Mouse (Mus musculus) ES-Bruce4 (cell line): ENCODE data around the gene Pgap3.
A peak's percentile ranks its signal among the peaks of the same experiment; 100 is the strongest.

ENCODE experiments used
- CTCF ChIP-seq: IDR thresholded peaks from one replicate; pipeline ENCODE4 v1.8.1; 2011; ENCODE audit warnings: low read depth, low read length
- POLR2A ChIP-seq: IDR thresholded peaks from one replicate; pipeline ENCODE4 v1.8.1; 2011; ENCODE audit warnings: low read length; ENCODE audit not compliant: insufficient read depth

DNA sequence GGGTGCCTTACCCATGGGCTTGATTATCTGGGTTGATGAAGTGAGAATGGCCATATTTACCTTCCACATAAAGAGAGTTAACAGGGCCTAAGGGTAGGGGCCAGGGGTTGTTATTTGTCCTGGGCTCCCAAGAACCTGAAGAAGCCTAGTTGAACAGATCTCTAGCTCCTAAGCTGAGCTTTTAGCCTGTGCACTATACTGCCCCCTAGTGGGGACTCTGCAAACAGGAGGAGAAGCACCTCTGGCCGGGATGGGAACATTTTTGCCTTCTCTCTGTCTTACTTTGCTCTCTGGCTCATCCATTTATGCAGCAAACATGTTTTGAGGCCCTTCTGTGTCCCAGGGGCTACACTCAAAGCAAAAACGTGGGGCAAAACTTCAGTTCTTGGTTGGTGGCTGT is 27.9 kb downstream of the Pgap3 start:
- TF ChIP-seq CTCF = peak; percentile 85
- TF ChIP-seq POLR2A = no peak
